Mouse (Mus musculus) gastrocnemius, postnatal 36 days (tissue): ENCODE results near the gene Lipk. TPM values are rescaled to one million over a fixed set of nuclear protein-coding genes. Genes with fewer than 3 reads are reported as not detected.

Source experiments
- microRNA-seq, 2 experiments: library from miRNA; unstranded; fragments of <30 nt; microRNA quantifications; one replicate each; pipeline ENCODE4 v1.2.0; 2021
- total RNA-seq, 2 experiments: library from RNA; stranded (reverse); gene quantifications; 2 replicates each; pipeline ENCODE4 v1.2.3; 2021

Gene Lipk
- total RNA-seq, 2 experiments from 2014 or later: not detected

Small RNAs within 50 kb of the gene (microRNA-seq; reads per million reads assigned to microRNA genes)
- 0 reads per million in 2 experiments for gene Gm23334

Other genes starting within 250 kb of the Lipk start
- 1 to 10 TPM; 4.3 to 4.6 TPM for gene Lipo3, start 246.3 kb upstream of the Lipk start, total RNA-seq
- gene Lipo1, start 220.8 kb upstream of the Lipk start, total RNA-seq: not detected
- gene Lipf, start 47.1 kb upstream of the Lipk start, total RNA-seq: not detected
- gene Lipn, start 59.1 kb downstream of the Lipk start, total RNA-seq: not detected
- not detected for gene Lipm, start 92.6 kb downstream of the Lipk start, total RNA-seq
- not detected for gene Ankrd22, start 157.8 kb downstream of the Lipk start, total RNA-seq
- under 1 TPM; 0.79 TPM for gene Stambpl1, start 183.9 kb downstream of the Lipk start, total RNA-seq
- 10 to 100 TPM; 38.5 to 49.4 TPM for gene Acta2, start 247.3 kb downstream of the Lipk start, total RNA-seq